Mouse (Mus musculus) ES-Bruce4 (cell line): ENCODE results near the gene Hormad1.

ENCODE experiments used
- CTCF ChIP-seq: IDR thresholded peaks from one replicate; pipeline ENCODE4 v1.8.1; 2011; ENCODE audit warnings: low read depth, low read length
- POLR2A ChIP-seq: IDR thresholded peaks from one replicate; pipeline ENCODE4 v1.8.1; 2011; ENCODE audit warnings: low read length; ENCODE audit not compliant: insufficient read depth

DNA sequence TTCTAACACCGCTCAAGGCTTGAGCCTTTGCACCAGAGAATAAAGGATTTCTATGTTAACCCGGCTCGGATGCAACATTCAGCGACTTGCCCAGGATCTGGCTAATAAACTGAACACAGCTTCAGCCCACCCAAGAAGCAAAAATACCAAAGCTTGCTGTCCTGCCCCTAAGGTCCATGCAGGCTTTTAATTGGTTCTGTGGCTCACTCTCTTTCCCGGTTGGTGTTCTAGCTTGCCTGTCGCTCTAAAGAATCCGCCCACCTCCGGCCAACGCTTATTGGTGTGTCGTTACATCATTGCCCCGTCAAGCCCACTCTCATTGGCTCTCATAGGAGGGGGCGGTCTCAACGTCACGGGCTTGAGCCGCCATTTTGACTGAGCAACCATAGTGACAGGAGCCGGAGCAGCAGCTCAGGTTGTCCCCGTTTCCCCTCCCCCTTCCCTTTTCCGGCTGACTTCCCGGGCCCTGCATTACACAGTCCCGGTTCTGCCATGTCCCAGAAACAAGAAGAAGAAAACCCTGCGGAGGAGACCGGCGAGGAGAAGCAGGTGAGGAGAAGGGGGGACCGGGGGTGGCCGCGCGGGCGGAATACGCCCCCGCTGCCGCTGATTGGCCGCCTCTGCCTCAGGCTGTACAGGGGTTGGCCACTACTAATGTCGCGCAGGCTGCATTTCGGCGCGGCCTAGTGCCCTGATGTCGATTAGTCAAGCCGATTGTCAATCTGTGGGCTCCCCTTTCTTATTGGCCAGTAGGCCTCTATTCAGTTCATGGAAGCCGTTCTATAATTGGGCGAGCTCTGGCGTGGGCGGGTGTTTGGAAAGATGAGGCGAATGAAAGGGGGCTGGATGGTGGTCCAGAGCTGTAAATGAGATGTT lies 65.4 kb downstream of the Hormad1 start, which contains the start of gene Ensa:
- TF ChIP-seq POLR2A (peak; percentile 93), CTCF (no peak)
